Mouse (Mus musculus): ENCODE measurements around the gene Gm9008. TPM values are rescaled to one million over a fixed set of nuclear protein-coding genes. Genes with fewer than 3 reads are reported as not detected.

The Gm9008 gene
- not detected for polyA plus RNA-seq (2014; fragmentation: Illumina TruSeq; extraction: RNeasy Lipid Tissue Mini Kit (QIAGEN cat#74804); ENCODE audit: low replicate concordance)

DNA sequence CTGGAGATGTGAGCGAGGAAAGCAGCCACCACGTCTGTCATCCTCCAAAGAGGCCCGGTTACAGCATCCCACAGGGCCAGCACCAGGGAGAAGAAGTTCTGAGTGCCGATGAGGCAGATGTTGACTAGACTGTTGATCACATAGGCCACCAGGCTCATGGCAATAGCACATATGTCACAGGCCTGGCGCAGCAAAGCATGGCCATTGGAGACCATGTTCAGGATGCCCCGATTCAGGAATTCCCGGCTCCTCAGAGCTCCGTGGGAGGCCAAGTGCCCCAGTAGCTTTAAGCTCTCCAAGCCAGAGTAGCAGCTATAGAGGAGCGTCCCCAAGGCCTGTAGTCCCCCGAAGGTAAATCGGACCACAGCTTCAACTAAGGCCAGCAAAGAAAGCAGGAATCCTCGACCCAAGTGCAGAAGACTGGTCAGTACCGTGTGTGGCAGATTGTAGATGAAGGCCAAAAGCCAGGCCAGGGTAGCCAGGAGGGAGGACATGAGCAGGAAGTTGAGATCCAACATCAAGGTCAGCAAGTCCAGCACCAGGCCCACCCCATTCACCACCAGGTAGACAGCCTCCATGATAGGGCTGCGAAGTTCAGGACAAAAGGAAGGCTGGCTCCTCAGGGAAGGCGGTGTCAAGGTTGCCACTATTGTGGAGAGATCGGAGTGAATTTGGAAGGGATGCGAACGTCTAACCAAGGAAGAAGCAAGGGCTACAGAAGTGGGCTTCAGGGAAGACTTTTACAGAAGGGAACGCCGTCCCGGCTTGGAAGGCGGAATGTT is at the start of gene Gm9008:
TSS of gene Gm9008 (minus strand) at position 731 of the 782 bp plus-strand sequence.

